Mouse (Mus musculus) adrenal gland, postnatal 14 days (tissue): ENCODE data around the gene Sstr3. TPM values are rescaled to one million over a fixed set of nuclear protein-coding genes. Genes with fewer than 3 reads are reported as not detected.

ENCODE experiments used
- DNase-seq: peaks from one replicate; pipeline ENCODE4 v3.0.0; 2021; ENCODE audit warnings: mixed read lengths
- total RNA-seq: library from RNA; stranded (reverse); gene quantifications from 2 replicates; pipeline ENCODE4 v1.2.3, GENCODE M21; 2021

The Sstr3 gene
- total RNA-seq, 1 experiment from 2014 or later = 0.56 TPM

DNA sequence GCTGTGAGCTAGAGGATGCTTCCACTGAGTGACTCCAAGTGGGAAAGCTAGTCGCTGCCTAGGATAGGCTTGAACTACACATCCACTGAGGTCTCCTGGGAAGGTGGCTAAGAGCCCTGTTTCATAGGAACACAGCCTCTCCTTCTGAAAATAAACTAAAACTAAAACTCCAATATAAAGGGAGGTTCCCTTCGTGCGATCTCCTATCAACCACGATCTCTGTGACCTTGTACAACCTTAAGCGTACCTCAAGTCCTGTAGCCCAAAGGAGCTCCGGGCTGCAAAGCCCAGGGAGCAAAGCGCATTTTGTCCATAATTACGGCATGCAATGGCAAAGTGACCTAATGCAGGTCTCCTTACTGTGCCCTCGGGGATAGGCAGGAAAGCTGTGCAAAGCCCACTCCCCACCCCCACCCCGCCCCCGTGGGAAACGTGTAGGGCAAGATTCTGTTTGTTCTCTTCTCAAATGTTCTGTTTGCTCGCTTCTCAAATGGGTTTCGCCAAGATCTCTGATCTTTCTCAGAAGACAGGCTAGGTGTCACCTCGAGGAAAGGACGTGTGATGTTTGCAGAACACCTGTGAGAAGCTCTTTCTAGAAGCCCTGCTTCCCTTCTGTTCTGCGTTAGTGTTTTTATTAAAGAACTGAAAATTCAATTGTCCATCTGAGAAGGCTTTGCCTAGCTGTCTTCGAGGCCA lies 41.9 kb downstream of the Sstr3 start:
- DNase-seq = no peak

GRCm38 (mm10) chr15:78494968-78495406 lies 49.5 kb downstream of the Sstr3 start, which contains the start of gene Il2rb:
Gene Il2rb, minus strand, starts transcription at chr15:78495271.
- DNase-seq = no peak

DNA sequence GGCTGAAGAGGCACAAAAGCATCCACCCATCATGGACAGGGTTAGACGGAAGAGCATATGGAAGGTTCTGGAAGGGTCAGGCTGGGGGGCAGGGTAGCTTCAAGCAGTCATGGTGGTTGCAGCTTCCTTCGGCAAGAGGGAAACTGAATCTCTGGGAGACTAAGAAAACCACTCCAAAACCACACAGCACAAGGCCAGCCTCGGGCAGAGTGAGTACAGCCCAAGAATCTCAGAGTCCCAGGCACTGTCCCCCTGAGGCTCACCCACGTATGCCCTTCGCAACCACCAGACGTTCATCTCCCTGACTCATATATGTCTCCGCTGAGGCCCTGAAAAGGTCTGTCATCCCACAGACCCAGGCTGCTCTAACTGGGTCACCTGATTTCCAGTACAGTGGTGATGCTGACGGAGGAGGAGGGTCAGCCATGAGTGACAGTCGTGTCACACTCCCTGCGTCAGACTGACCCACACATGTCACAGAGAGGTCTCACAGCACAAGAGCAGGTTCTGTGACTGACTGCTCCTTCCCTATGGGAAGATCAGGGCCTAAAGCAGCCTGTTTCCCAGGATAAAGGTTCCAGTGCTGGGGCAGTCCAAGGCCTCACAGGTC lies 51.0 kb downstream of the Sstr3 start:
- peak; percentile 46 for DNase-seq

DNA sequence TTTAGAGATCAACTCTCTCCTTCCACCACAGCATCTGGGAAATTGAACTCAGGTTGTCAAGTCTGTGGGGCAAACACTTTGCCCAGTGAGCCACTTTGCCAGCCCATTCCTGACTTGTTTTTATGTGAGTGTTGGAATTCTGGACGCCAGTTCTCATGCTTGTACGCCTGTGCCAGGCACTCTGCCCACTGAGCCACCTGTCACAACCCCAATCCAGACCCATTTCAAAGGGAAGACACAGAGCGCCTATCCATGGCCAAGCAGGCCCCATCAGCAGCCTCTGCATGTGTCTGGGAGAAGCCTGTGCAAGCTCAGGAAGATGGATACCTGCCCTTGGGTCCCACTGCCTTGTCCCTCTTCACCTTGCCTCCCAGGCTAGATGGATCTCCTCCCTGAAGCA lies 53.2 kb downstream of the Sstr3 start:
- no peak for DNase-seq

DNA sequence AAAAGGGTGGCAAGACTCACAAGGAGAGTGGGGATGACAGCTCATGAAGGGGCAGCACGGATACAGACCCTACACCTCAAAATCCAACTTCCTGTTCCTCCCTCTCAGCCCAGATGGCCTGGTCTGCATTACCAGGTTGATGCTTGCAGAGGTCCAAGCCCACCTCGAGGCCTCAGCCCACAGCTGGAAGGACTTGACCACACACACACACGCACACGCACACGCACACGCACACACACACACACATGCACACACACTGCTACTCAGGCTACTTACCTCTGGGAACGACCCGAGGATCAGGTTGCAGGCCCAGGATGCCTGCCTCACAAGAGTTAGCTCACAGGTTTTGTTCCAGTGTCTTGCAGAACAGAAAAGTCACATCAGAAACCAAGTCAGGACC lies 54.6 kb downstream of the Sstr3 start:
- no peak for DNase-seq

- no peak for DNase-seq
Measured at GRCm38 (mm10) chr15:78489248-78489647, 55.2 kb downstream of the Sstr3 start.

DNA sequence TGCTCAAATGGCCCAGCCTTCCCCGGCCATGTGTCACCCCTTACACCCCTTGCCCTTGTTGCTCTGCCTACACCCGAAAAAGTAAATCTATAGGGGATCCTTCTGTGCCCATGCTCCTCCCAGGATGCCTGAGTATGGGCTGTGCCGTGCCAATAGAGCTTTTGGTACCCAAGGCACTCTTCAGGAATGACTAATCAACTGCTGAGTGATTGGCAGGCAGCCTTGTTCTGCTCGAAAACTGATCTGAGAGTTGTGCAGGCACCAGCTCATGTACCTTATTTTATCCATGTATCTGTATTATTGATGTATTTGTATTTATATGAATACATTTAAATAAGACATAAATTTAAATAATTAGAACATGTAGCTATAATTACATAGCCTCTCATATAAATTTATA lies 57.4 kb downstream of the Sstr3 start:
- no peak for DNase-seq

Other genes starting within 250 kb of the Sstr3 start
- gene Csf2rb2, start 239.0 kb downstream of the Sstr3 start, total RNA-seq = 0.59 and 14.0 TPM in 2 replicates
- 5.9 and 27.2 TPM in 2 replicates for gene Csf2rb, start 218.9 kb downstream of the Sstr3 start, total RNA-seq
- gene Tex33, start 148.8 kb downstream of the Sstr3 start, total RNA-seq = not detected in 2 replicates
- gene Tst, start 138.8 kb downstream of the Sstr3 start, total RNA-seq = 167 and 212 TPM in 2 replicates
- 43.6 and 57.0 TPM in 2 replicates for gene Mpst, start 138.3 kb downstream of the Sstr3 start, total RNA-seq
- gene Kctd17, start 116.1 kb downstream of the Sstr3 start, total RNA-seq = 83.4 and 88.8 TPM in 2 replicates
- gene Tmprss6, start 76.1 kb downstream of the Sstr3 start, total RNA-seq = 2.9 and 37.6 TPM in 2 replicates
- 0.41 and 4.2 TPM in 2 replicates for gene Il2rb, start 49.4 kb downstream of the Sstr3 start, total RNA-seq
- gene C1qtnf6, start 13.3 kb downstream of the Sstr3 start, total RNA-seq = 53.4 and 69.2 TPM in 2 replicates
- 9.0 and 44.5 TPM in 2 replicates for gene Rac2, start 28.1 kb upstream of the Sstr3 start, total RNA-seq
- 4.6 and 12.8 TPM in 2 replicates for gene Cyth4, start 52.4 kb upstream of the Sstr3 start, total RNA-seq
- 4.4 and 5.6 TPM in 2 replicates for gene Elfn2, start 174.1 kb upstream of the Sstr3 start, total RNA-seq
- gene Mfng, start 228.8 kb upstream of the Sstr3 start, total RNA-seq = 13.1 and 19.8 TPM in 2 replicates